Mouse (Mus musculus): Measurements from ENCODE around the gene Tmem17. TPM values are rescaled to one million over a fixed set of nuclear protein-coding genes. Genes with fewer than 3 reads are reported as not detected.

The Tmem17 gene
- polyA plus RNA-seq, 1 experiment: not detected

DNA sequence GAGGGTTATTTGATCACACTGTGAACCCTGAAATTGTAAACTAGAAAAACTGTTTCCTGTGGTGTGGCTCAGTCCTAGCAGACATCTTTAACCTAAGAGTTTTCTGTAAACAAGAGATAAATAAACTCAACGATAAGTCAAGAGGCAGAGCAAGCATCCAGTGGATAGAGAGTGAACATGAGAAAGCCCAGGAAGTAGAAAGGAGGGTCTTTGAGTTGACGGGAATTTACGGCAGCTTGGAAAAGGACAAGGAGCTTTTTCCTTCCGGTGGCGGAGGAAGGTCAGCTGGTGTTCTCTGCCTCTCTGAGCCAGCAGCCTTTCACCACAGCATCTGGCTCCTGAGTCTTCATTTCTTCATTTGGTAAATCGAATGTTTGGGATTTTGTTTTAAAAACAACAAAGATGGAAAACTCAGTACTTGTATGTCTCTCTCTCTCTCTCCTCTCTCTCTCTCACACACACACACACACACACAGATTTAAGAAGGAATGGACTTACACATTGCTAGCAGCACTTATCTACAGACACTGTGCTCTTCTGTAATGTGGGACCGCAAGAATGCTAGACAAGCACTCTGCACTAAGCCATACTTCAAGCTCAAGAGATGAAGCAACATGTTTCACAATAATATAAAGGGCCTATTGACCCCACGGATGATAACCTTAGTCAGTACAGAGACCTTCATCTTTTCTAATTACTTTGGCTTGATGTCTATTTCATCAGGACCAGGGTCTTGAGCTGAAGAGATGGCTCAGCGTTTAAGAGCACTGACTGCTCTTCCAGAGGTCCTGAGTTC, 10.9 kb upstream of the Tmem17 start:
- no peak overlapping the region for H3K4me3 ChIP-seq (replicated peaks)
- no peaks in the 10 kb centered on the region for H3K4me1 ChIP-seq (ENCODE audit: control insufficient read depth)
- no peaks in the 10 kb centered on the region for H3K36me3 ChIP-seq (ENCODE audit: control insufficient read depth)
- TF ChIP-seq TAL1 (IDR thresholded peaks at IDR 0.05; ENCODE audit: low read length): no peak
- TF ChIP-seq GATA1 (IDR thresholded peaks at IDR 0.05; ENCODE audit: low read length): no peak
- no peaks in the 10 kb centered on the region for H3K27me3 ChIP-seq (ENCODE audit: control insufficient read depth)
- no peaks in the 10 kb centered on the region for H3K9me3 ChIP-seq (ENCODE audit: control insufficient read depth, low read length)

DNA sequence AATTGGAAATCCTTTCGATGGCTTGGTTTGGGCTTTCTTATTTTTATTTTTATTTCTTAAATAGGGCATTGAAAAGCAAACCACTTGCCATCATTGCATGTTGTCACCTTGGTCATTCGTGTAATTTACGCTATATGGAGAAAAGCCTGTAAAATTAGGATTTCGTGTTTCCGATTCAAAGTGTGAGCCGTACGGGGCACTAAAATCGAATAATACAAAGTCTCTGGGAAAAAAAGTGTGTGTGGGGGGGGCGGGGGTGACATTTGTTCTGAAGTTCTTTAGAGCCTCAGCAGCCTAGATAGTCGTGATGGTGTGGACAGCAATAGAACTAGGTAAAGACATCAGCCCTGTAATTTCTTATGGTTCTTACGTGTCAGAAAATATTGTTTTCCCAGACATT, 1.2 kb downstream of the Tmem17 start:
- Histone ChIP-seq H3K27me3 (ENCODE audit: control insufficient read depth) (no peaks in the 10 kb centered on the region), H3K4me1 (ENCODE audit: control insufficient read depth) (peaks cover 11% of the 10 kb centered on the region), H3K9me3 (ENCODE audit: control insufficient read depth, low read length) (no peaks in the 10 kb centered on the region), H3K4me3 (replicated peaks) (peak overlapping the region; percentile 79), H3K36me3 (ENCODE audit: control insufficient read depth) (no peaks in the 10 kb centered on the region)
- no peak for TF ChIP-seq GATA1 (IDR thresholded peaks at IDR 0.05; ENCODE audit: low read length)
- TF ChIP-seq TAL1 (IDR thresholded peaks at IDR 0.05; ENCODE audit: low read length): no peak

DNA sequence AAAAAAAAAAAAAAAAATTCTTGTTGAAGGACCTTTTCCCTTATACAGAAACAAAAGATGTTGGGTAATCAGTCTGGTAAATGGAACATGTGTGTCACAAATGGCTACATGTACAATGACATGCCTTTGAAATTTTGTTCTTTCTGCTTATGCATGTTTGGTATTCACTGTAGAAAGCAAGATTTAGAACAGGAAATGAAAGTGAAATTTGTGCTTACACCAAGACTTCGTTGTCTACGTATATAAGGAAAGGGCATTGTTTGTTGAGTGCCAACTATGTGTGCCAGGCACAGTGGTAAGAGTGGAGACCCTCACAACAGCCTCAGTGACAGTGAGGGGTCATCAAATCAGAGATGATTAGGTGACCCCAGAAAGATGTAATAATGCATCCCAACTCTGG, 3.2 kb downstream of the Tmem17 start:
- no peak for TF ChIP-seq TAL1 (IDR thresholded peaks at IDR 0.05; ENCODE audit: low read length)
- TF ChIP-seq GATA1 (IDR thresholded peaks at IDR 0.05; ENCODE audit: low read length): no peak

DNA sequence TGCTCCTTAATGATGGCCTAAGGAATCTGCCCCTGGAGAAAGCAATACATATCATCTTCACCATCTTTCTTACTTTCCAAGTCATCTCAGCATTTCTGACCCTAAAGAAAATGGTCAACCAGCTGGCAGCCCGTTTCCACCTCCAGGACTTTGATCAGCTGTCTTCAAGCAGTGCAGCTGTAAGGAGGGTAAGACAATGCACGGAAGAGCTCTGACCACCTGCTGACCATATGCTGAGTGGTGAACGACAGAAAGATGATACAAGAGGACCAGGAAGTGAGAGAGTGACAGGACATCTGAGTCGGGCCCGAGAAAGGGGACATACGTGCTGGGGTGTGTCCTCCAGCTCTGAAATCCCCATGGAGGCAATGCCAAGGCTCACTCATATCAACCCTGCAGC, 6.6 kb downstream of the Tmem17 start:
- Histone ChIP-seq H3K4me3 (replicated peaks) (no peak overlapping the region), H3K4me1 (ENCODE audit: control insufficient read depth) (no peaks in the 10 kb centered on the region), H3K9me3 (ENCODE audit: control insufficient read depth, low read length) (no peaks in the 10 kb centered on the region), H3K27me3 (ENCODE audit: control insufficient read depth) (no peaks in the 10 kb centered on the region), H3K36me3 (ENCODE audit: control insufficient read depth) (no peaks in the 10 kb centered on the region)
- no peak for TF ChIP-seq TAL1 (IDR thresholded peaks at IDR 0.05; ENCODE audit: low read length)
- TF ChIP-seq GATA1 (IDR thresholded peaks at IDR 0.05; ENCODE audit: low read length): no peak

More for the DNA sequence above, 3.2 kb downstream of the Tmem17 start:
- Histone ChIP-seq H3K27me3 (ENCODE audit: control insufficient read depth) (no peaks in the 10 kb centered on the region), H3K9me3 (ENCODE audit: control insufficient read depth, low read length) (no peaks in the 10 kb centered on the region), H3K4me1 (ENCODE audit: control insufficient read depth) (peaks cover 11% of the 10 kb centered on the region), H3K4me3 (replicated peaks) (no peak overlapping the region), H3K36me3 (ENCODE audit: control insufficient read depth) (no peaks in the 10 kb centered on the region)

DNA sequence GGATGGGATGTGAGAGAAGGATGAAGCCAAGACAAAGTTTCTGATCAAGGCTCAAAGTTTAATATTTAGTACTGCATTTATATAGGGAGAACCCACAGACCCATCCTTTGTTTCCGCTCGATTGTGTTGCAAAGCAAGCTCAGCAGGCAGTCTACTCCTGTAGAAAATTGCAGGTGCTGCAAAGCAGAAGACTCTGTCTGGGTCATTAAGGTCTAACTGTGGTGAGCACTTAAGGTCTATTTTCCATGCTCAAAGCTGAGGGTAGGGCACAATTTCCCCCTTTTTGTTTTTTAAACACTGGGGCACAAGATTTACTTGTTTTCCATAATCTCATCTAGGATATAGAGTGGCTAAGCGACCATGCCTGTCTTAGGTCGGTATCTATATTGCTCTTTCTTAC, 8.4 kb downstream of the Tmem17 start:
- Histone ChIP-seq H3K4me3 (replicated peaks) (no peak overlapping the region), H3K27me3 (ENCODE audit: control insufficient read depth) (no peaks in the 10 kb centered on the region), H3K9me3 (ENCODE audit: control insufficient read depth, low read length) (no peaks in the 10 kb centered on the region), H3K36me3 (ENCODE audit: control insufficient read depth) (no peaks in the 10 kb centered on the region), H3K4me1 (ENCODE audit: control insufficient read depth) (no peaks in the 10 kb centered on the region)
- TF ChIP-seq GATA1 (IDR thresholded peaks at IDR 0.05; ENCODE audit: low read length) (no peak), TAL1 (IDR thresholded peaks at IDR 0.05; ENCODE audit: low read length) (no peak)

DNA sequence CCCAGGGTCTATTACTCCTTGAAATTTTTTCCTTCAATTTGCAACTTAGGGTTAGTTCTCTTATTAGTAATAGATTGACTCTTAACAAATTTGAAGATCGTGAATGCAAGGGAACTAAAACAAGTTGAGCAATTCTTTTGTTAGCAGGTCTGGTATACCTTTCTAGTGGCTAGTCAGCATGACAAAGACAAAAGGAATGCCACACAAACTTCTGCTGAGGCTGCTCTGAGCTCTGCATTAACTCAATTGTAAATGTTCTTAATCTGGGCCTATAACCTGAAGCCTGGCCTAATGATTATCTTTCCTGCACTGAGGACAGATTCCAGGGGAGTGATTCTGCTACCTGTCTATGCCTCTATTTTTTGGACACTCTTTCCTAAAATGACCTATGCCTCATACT, 12.7 kb downstream of the Tmem17 start:
- H3K36me3 ChIP-seq (ENCODE audit: control insufficient read depth): no peaks in the 10 kb centered on the region
- no peaks in the 10 kb centered on the region; the same call in 1 of the 2 replicates for H3K9me3 ChIP-seq (ENCODE audit: control insufficient read depth, low read length)
- no peaks in the 10 kb centered on the region for H3K27me3 ChIP-seq (ENCODE audit: control insufficient read depth)
- H3K4me3 ChIP-seq (replicated peaks): no peak overlapping the region
- TF ChIP-seq GATA1 (IDR thresholded peaks at IDR 0.05; ENCODE audit: low read length) (no peak), TAL1 (IDR thresholded peaks at IDR 0.05; ENCODE audit: low read length) (no peak)
- no peaks in the 10 kb centered on the region for H3K4me1 ChIP-seq (ENCODE audit: control insufficient read depth)

DNA sequence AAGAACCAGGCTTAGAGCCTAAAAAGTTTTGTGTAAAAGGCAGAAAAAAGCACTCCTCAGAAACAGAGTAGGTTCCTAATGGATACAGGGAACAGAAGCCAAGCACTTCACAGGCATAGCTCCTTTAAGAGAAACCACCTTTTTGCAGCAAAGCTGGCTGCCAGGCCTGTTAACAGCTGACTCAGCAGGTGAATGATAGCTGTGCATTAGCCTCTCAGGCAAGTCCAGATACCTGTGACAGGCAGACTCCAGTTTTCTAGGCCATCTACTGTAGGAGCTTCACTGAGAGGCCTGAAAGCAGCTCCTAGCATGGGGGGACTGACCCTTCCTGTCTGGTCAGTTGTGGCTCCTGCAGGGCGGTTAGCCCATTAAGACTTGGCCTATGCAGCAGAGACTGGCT, 28.7 kb downstream of the Tmem17 start:
- Histone ChIP-seq H3K9me3 (ENCODE audit: control insufficient read depth, low read length) (no peaks in the 10 kb centered on the region), H3K4me3 (replicated peaks) (no peak overlapping the region), H3K4me1 (ENCODE audit: control insufficient read depth) (no peaks in the 10 kb centered on the region), H3K27me3 (ENCODE audit: control insufficient read depth) (no peaks in the 10 kb centered on the region), H3K36me3 (ENCODE audit: control insufficient read depth) (no peaks in the 10 kb centered on the region)
- TF ChIP-seq TAL1 (IDR thresholded peaks at IDR 0.05; ENCODE audit: low read length) (no peak), GATA1 (IDR thresholded peaks at IDR 0.05; ENCODE audit: low read length) (no peak)

DNA sequence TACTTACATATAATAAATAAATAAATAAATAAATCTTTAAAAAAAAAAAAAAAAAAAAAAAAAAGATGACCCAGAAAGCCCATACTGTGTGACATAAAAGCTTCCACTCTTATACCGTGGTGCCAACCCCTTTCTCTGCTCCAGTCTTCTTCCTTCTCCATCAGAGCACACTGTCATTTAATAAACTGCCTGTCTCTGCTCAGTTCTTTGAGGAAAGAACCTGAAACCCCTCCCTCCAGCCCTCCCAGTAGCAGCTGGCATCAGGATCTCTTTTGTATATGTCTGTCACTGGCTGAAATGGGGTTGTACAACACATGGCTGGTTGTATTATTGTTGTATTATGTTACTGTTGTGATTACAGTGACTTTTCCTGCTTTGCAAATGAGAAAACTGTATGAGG, 48.2 kb downstream of the Tmem17 start:
- Histone ChIP-seq H3K4me3 (replicated peaks) (no peak overlapping the region), H3K9me3 (ENCODE audit: control insufficient read depth, low read length) (no peaks in the 10 kb centered on the region), H3K27me3 (ENCODE audit: control insufficient read depth) (no peaks in the 10 kb centered on the region), H3K36me3 (ENCODE audit: control insufficient read depth) (no peaks in the 10 kb centered on the region), H3K4me1 (ENCODE audit: control insufficient read depth) (no peaks in the 10 kb centered on the region)
- TF ChIP-seq TAL1 (IDR thresholded peaks at IDR 0.05; ENCODE audit: low read length): no peak
- no peak for TF ChIP-seq GATA1 (IDR thresholded peaks at IDR 0.05; ENCODE audit: low read length)

DNA sequence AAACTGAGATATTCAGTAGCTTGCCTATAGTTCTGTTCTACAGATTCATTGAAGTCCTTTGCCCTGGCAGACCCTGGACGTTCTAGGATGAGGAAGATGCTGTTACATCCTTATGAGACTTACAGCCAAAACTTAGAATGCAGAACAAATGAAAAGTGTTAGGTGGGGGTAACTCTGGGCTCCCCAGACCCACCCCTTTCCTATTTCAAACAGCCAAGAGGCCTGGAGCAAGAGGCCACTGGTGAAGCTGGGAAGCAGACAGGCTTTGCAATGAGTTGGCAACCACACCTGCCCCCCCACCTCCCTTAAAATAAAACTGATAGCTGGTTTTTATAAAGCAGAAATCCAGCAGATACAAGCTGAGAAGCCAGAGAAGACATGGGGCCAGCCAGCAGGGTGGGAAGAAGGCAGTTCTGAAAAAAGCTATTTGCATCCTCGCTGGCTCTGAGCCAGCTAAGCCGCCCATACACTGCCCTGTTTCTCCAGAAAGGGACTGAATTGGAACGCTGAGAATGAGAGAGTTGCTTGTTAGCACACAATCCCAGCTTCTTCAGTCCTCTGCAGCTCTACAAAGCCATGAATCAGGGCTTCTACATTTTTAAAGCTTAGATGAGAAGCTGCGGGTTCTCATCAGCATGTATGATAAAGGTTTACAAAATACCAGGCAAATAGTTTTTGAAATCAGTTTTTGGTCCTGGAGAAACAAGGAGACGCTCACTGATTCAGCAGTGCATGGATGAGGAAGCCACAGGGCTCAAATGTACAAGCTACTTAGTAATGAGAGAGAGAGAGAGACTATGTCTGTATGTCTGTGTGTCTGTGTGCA, 48.8 kb downstream of the Tmem17 start:
- Histone ChIP-seq H3K4me1 (ENCODE audit: control insufficient read depth) (no peaks in the 10 kb centered on the region), H3K36me3 (ENCODE audit: control insufficient read depth) (no peaks in the 10 kb centered on the region), H3K4me3 (replicated peaks) (no peak overlapping the region), H3K9me3 (ENCODE audit: control insufficient read depth, low read length) (no peaks in the 10 kb centered on the region), H3K27me3 (ENCODE audit: control insufficient read depth) (no peaks in the 10 kb centered on the region)
- TF ChIP-seq TAL1 (IDR thresholded peaks at IDR 0.05; ENCODE audit: low read length) (no peak), GATA1 (IDR thresholded peaks at IDR 0.05; ENCODE audit: low read length) (no peak)
